In the genomic region with DNA sequence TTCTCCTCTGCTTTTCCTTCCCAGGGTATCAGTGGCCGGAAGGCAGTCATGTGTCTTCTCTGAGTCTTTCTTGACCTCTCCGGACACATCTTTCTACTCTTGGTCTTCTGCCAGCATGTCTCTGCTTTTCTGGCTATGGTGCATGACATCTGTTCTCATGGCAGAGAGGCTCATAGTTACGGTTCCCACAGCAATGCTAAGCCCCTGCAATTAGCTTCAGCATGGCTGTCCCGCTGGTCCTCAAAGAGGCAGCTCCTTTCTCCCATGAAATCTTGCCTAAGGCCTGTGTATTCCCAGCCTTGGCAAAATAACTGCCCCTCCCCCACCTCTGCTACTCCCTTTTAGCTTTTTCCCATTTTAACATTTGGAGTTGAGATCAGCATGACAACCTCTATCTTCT, we compare ENCODE assay signal across 9 mouse cellular contexts.
DNase-seq lines count a peak whose midpoint lies in the region; TF ChIP-seq lines count a peak whose summit lies in the region.
"Had no signal": no experiment of that assay in that cellular context is flagged by ENCODE, and none has a peak within 500 bp of the region (broad histone marks: within the 10 kb centered on the region; RNA-seq: fewer than 3 reads in every experiment).

No protein-coding gene starts in this region.

- H3K4me1 ChIP-seq in kidney, adult 2 months (ENCODE audit: control insufficient read depth, insufficient read depth, low read length) = no peaks in the 10 kb centered on the region
- H3K4me1 ChIP-seq: limb, embryonic 13.5 days had no signal

- no peak overlapping the region for H3K4me3 ChIP-seq in kidney, adult 2 months (ENCODE audit: insufficient read depth, low read depth, low read length)
- H3K4me3 ChIP-seq in layer of hippocampus, adult 2 months = no peak overlapping the region
- H3K4me3 ChIP-seq: limb, embryonic 13.5 days had no signal

- TF ChIP-seq POLR2A in kidney, adult 2 months (IDR thresholded peaks at IDR 0.05; ENCODE audit: low read depth, low read length) = no peak

- DNase-seq in kidney, adult 2 months = peak; percentile 31
- DNase-seq in kidney, adult 11 months = no peak
- peak; percentile 12 for DNase-seq in right cerebral cortex, postnatal 4 days
- no peak for DNase-seq in right cerebral cortex, adult 18-20 months
- DNase-seq in gastrocnemius, postnatal 25 days = peak; percentile 25
- DNase-seq in skeletal muscle tissue, adult 2 months (ENCODE audit: low read depth, low spot score) = peak; percentile 43
- no peak for DNase-seq in adrenal gland, postnatal 25 days
- no peak for DNase-seq in layer of hippocampus, adult 2 months (ENCODE audit: low spot score in 2 of 2)

- TF ChIP-seq CTCF in kidney, adult 2 months (conservative IDR thresholded peaks at IDR 0.05; ENCODE audit: insufficient read depth, insufficient read length, low read depth, low read length) = no peak
- TF ChIP-seq CTCF in layer of hippocampus, adult 2 months (conservative IDR thresholded peaks at IDR 0.05) = no peak

- no peak overlapping the region for H3K27ac ChIP-seq in kidney, adult 2 months (ENCODE audit: insufficient read depth, low read depth, low read length)
- no peak overlapping the region for H3K27ac ChIP-seq in layer of hippocampus, adult 2 months
- H3K27ac ChIP-seq: limb, embryonic 13.5 days had no signal

- WGBS in kidney, adult 2 months = 60% methylated on average over 4 of the region's 4 CpGs

- H3K36me3 ChIP-seq in kidney, adult 2 months (ENCODE audit: control insufficient read depth, insufficient read depth, low read length) = no peaks in the 10 kb centered on the region
- H3K36me3 ChIP-seq: limb, embryonic 13.5 days had no signal

- no peaks in the 10 kb centered on the region; the same call in 1 of the 2 replicates for H3K27me3 ChIP-seq in kidney, adult 2 months (replicated peaks; ENCODE audit: control insufficient read depth, insufficient read depth, low read length)
- H3K27me3 ChIP-seq: limb, embryonic 13.5 days had no signal

Comparison
In these comparisons a context has a peak if more than half of its experiments do, and no peak if none do; other contexts are left out.
1. DNase-seq: peak in kidney, adult 2 months (single experiment), right cerebral cortex, postnatal 4 days (single experiment), gastrocnemius, postnatal 25 days (single experiment) and skeletal muscle tissue, adult 2 months (single experiment); none in kidney, adult 11 months (single experiment), right cerebral cortex, adult 18-20 months (single experiment), adrenal gland, postnatal 25 days (single experiment) and layer of hippocampus, adult 2 months (0 of 2).